Mouse (Mus musculus) spleen, adult 2 months (tissue): Measurements from ENCODE around the gene Scel. TPM values are rescaled to one million over a fixed set of nuclear protein-coding genes. Genes with fewer than 3 reads are reported as not detected.

Experiments
- DNase-seq, 2 experiments: peaks; one replicate each; pipeline versions ENCODE4 v3.0.0 to v3.0.0-alpha.2; 2012 to 2021; ENCODE audit warnings: low spot score in 2 of 2, low read depth in 1 of 2
- H3K27ac ChIP-seq: fragments of 200-500 bp; 2 replicates; pipeline ENCODE4 v1.5.1; 2012; ENCODE audit warnings: low read length, inconsistent platforms; ENCODE audit not compliant: insufficient read depth
- H3K27me3 ChIP-seq: fragments of 200-500 bp; 2 replicates; pipeline ENCODE4 v1.6.1; 2012; ENCODE audit warnings: mild to moderate bottlenecking, moderate library complexity, low read length, inconsistent platforms; ENCODE audit not compliant: control insufficient read depth, insufficient read depth
- H3K36me3 ChIP-seq: fragments of 200-500 bp; 2 replicates; pipeline ENCODE4 v1.6.1; 2012; ENCODE audit warnings: mild to moderate bottlenecking, low read length, inconsistent platforms; ENCODE audit not compliant: control insufficient read depth, insufficient read depth
- H3K4me1 ChIP-seq: fragments of 200-500 bp; 2 replicates; pipeline ENCODE4 v1.6.1; 2011; ENCODE audit warnings: inconsistent platforms; ENCODE audit not compliant: control insufficient read depth, insufficient read depth, insufficient read length
- H3K4me3 ChIP-seq: fragments of 200-500 bp; 2 replicates; pipeline ENCODE4 v1.5.1; 2011; ENCODE audit warnings: mild to moderate bottlenecking, inconsistent platforms; ENCODE audit not compliant: insufficient read depth, insufficient read length; ENCODE audit errors: extremely low read depth
- CTCF ChIP-seq: fragments of 200-500 bp; IDR thresholded peaks from 2 replicates; pipeline ENCODE4 v1.5.1; 2011; ENCODE audit warnings: mild to moderate bottlenecking, inconsistent platforms; ENCODE audit not compliant: insufficient read depth, insufficient read length, insufficient replicate concordance; ENCODE audit errors: extremely low read depth
- POLR2A ChIP-seq: fragments of 200-500 bp; IDR thresholded peaks from 2 replicates; pipeline ENCODE4 v1.6.1; 2011; ENCODE audit warnings: low read depth, low read length, inconsistent platforms
- WGBS: fragments of 180-500 bp; shearing (Covaris S2); methylation state at CpG from one replicate; pipeline ENCODE4 v1.1.7; 2018; 5-methylcytosine and 5-hydroxymethylcytosine counted together
- polyA plus RNA-seq: library from polyadenylated mRNA; depleted of rRNA; stranded (reverse); fragments of >200 nt; gene quantifications from 2 replicates; pipeline ENCODE4 v1.2.3, GENCODE M21; 2012

Gene Scel
- polyA plus RNA-seq, 1 experiment = 0.11 TPM

- TF ChIP-seq CTCF (no peak), POLR2A (no peak)
- Histone ChIP-seq H3K27me3 (no peaks in the 10 kb centered on the region), H3K4me3 (no peak overlapping the region), H3K36me3 (no peaks in the 10 kb centered on the region), H3K27ac (no peak overlapping the region), H3K4me1 (no peaks in the 10 kb centered on the region)
- no peak for DNase-seq
- 90% methylated on average over 12 of the region's 12 CpGs for WGBS
Measured at GRCm38 (mm10) chr14:103546246-103546645, 33.1 kb downstream of the Scel start.

DNA sequence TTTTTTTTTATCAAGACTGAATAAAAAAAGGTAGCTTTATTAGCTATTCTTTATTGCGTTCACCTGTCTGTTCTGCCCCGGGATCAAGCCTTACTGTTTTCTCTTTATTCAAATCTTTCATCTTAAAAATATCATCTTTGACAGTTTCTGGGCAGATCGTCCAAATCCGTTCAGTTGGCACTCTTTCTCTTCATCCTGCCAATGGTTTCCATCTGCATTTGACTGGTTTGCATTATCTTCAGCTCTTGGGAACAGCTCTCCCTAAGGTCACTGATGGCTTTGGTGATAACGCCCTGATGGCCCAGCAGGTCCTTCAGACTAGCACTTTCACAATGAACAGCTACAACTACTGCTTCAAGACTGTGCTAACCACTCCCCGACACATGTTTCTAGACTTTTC is 35.1 kb downstream of the Scel start:
- no peaks in the 10 kb centered on the region for H3K4me1 ChIP-seq
- no peaks in the 10 kb centered on the region for H3K27me3 ChIP-seq
- no peaks in the 10 kb centered on the region for H3K36me3 ChIP-seq
- no peak overlapping the region for H3K4me3 ChIP-seq
- TF ChIP-seq POLR2A = no peak
- TF ChIP-seq CTCF = no peak
- DNase-seq = no peak
- WGBS = 87% methylated on average over 6 of the region's 6 CpGs
- no peak overlapping the region for H3K27ac ChIP-seq

- no peak overlapping the region for H3K4me3 ChIP-seq
- TF ChIP-seq POLR2A = no peak
- TF ChIP-seq CTCF = peak; percentile 64; the same call in 1 of the 2 replicates
- no peak overlapping the region for H3K27ac ChIP-seq
- WGBS = 12% methylated on average over 8 of the region's 8 CpGs
- no peaks in the 10 kb centered on the region for H3K36me3 ChIP-seq
- H3K4me1 ChIP-seq = no peaks in the 10 kb centered on the region
- H3K27me3 ChIP-seq = no peaks in the 10 kb centered on the region
- peak; percentile 45 to 70 for DNase-seq
Measured at GRCm38 (mm10) chr14:103550480-103550879, 37.3 kb downstream of the Scel start.

- TF ChIP-seq POLR2A (no peak), CTCF (no peak)
- no peaks in the 10 kb centered on the region for H3K36me3 ChIP-seq
- H3K4me1 ChIP-seq = no peaks in the 10 kb centered on the region
- WGBS = 71% methylated on average over 10 of the region's 10 CpGs
- H3K27me3 ChIP-seq = no peaks in the 10 kb centered on the region
- no peak for DNase-seq
- no peak overlapping the region for H3K4me3 ChIP-seq
- H3K27ac ChIP-seq = no peak overlapping the region
Measured at GRCm38 (mm10) chr14:103550921-103551320, 37.8 kb downstream of the Scel start.

DNA sequence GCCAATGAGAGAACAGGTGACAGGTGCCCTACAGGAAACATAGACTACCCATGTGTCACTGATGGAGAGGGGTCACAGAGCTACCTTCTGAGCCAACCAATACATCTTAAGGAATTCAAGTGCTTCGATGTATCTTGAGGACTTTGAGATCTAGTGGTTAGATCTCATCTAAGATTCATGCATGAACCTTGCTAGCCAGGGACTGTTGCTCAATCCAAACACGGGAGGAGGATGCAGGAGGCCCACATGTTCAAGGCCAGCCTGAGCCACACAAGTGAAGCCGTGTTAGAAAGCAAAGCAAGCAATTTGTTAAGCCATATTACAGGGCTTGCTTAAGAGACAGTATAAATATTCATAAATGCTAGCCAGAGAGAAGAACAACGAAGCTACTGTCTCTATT is 38.8 kb downstream of the Scel start:
- no peak for TF ChIP-seq POLR2A
- TF ChIP-seq CTCF = no peak
- no peak overlapping the region for H3K27ac ChIP-seq

DNA sequence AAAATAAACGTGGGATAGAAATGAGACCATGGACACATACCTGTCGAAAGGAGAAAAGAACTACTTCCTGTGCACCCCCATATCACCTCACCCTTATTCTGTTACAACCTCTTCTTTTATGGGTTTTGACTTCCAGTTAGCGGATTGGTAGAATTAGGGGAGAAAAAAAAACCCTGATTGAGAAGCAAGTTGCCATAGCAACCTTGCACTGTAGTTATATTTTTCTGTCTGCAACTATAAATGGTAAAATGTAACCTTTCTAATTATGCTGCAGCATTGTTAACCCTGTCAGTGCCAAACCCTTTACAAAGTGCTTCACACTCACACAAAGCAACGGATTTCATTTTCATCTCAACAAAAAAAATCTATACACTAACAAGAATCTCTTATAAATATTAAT is 39.2 kb downstream of the Scel start:
- Histone ChIP-seq H3K36me3 (no peaks in the 10 kb centered on the region), H3K27me3 (no peaks in the 10 kb centered on the region), H3K27ac (no peak overlapping the region), H3K4me3 (no peak overlapping the region), H3K4me1 (no peaks in the 10 kb centered on the region)
- TF ChIP-seq POLR2A (no peak), CTCF (no peak)
- DNase-seq = no peak
- WGBS = 80% methylated on average over 4 of the region's 4 CpGs

More for the DNA sequence above, 38.8 kb downstream of the Scel start:
- Histone ChIP-seq H3K36me3 (no peaks in the 10 kb centered on the region), H3K4me3 (no peak overlapping the region), H3K4me1 (no peaks in the 10 kb centered on the region), H3K27me3 (no peaks in the 10 kb centered on the region)
- no peak for DNase-seq
- 84% methylated on average over 4 of the region's 4 CpGs for WGBS

GRCm38 (mm10) chr14:103556609-103557008 is 43.5 kb downstream of the Scel start:
- H3K36me3 ChIP-seq = no peaks in the 10 kb centered on the region
- no peaks in the 10 kb centered on the region for H3K4me1 ChIP-seq
- no peak for DNase-seq
- TF ChIP-seq POLR2A (no peak), CTCF (no peak)
- H3K27me3 ChIP-seq = no peaks in the 10 kb centered on the region
- 49% methylated on average over 5 of the region's 5 CpGs for WGBS
- no peak overlapping the region for H3K27ac ChIP-seq
- no peak overlapping the region for H3K4me3 ChIP-seq
